1 mouse cellular context compared by ENCODE assay signal in genomic region chr7:126325576-126326273, GRCm38 (mm10). TPM values are rescaled to one million over a fixed set of nuclear protein-coding genes. Genes with fewer than 3 reads are reported as not detected.
"Had no signal": no experiment of that assay in that cellular context is flagged by ENCODE, and none has a peak within 500 bp of the region (broad histone marks: within the 10 kb centered on the region; RNA-seq: fewer than 3 reads in every experiment).

No protein-coding gene starts in this region.

RNA-seq across cellular contexts. Expression of gene Lat, which starts 43.6 kb away (rescaled TPM):
- total RNA-seq: gastrocnemius, adult 2 months had no signal
